Mouse (Mus musculus): ENCODE measurements around the gene Upf3a. TPM values are rescaled to one million over a fixed set of nuclear protein-coding genes. Genes with fewer than 3 reads are reported as not detected.
"Not testable (repeated sequence)": the region's sequence is repeated elsewhere in the genome, so short reads cannot be mapped to it uniquely, and the experiment has no call there.

The Upf3a gene
- polyA plus RNA-seq, 1 experiment = not detected

DNA sequence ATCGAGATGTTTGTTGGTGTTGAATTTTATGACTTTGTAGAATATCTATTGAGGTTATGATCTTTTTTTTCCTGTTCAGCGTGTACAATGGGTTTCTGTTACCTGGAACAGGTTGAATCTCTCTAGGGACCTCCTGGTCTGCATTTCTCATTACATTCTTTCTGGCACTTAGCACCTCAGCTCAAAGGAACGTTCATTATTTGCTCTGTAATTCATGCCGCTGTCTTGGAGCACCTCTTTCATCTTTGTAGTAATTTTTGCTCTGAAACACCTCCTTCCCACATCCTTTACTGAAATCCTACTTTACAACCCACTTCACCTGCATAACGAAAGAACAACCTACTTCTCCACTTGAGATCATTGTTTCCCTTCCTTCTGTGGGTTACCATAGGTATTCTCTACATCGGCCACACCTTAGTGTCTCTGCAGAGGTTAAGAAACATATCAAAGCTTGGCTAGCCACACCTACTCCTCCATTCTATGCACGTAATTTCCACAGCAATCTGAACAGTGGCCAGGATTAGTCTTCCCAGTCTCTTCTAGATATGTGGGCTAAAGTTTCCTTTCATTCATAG, 43.3 kb downstream of the Upf3a start:
- TF ChIP-seq POLR2A (IDR thresholded peaks at IDR 0.05; ENCODE audit: insufficient read depth, low read depth, low read length) (no peak), CTCF (IDR thresholded peaks at IDR 0.05; ENCODE audit: insufficient read depth, low read depth, low read length) (no peak)
- no peak overlapping the region for H3K27ac ChIP-seq (ENCODE audit: insufficient read depth, low read depth, low read length)
- no peak overlapping the region for H3K4me3 ChIP-seq (ENCODE audit: insufficient read depth, low read depth, low read length)
- H3K4me1 ChIP-seq (ENCODE audit: control insufficient read depth, insufficient read depth, low read length) = no peaks in the 10 kb centered on the region
- WGBS = 81% methylated on average over 7 of the region's 7 CpGs

DNA sequence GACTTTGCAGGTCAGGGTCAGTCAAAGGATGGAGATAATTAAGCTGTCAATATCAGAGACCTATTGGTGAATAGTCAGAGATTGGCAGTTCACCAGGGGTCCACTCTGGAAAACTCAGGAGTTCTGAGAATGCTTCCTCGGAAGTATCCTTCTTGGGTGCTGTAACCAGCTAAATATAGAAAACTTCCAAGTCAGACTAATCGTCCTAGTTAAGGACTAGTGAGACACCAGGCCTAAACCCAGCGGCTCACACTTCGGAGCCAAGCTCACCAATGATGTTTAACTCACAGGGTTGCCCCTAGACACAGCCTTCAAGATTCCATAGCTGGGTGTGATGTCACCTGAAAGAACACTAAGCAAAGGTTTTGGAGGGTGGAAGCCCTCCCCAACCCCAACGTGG, 52.9 kb downstream of the Upf3a start, which contains the start of gene AF366264:
Gene AF366264, minus strand, starts transcription at position 101 of the 400 bp plus-strand sequence.
- H3K27ac ChIP-seq (ENCODE audit: insufficient read depth, low read depth, low read length); H3K4me3 ChIP-seq (ENCODE audit: insufficient read depth, low read depth, low read length); H3K4me1 ChIP-seq (ENCODE audit: control insufficient read depth, insufficient read depth, low read length): not testable (repeated sequence)
- WGBS = 85% methylated on average over 5 of the region's 5 CpGs

DNA sequence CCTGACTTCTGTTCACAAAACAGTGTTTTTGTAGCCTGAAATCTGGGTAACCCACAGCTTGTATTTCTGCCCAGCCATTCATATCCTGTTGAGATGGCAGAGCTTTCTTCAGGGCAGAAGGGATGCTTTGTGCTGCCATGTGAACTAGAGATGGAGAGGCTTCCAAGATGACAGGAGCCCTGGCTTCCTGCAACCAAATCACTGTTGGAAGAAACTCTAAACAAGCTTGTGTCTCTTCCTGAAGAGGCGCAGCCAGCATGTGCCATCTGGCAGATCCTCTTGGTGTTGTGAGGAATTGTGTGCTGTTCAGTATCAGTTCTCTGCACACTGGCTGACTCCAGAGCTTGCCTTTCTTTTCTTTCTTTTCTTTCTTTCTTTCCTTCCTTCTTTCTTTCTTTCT, 57.9 kb downstream of the Upf3a start:
- not testable (repeated sequence) for H3K27ac ChIP-seq (ENCODE audit: insufficient read depth, low read depth, low read length); H3K4me1 ChIP-seq (ENCODE audit: control insufficient read depth, insufficient read depth, low read length); H3K4me3 ChIP-seq (ENCODE audit: insufficient read depth, low read depth, low read length)
- WGBS = 77% methylated on average over 1 of the region's 1 CpGs

Other genes with a start within 250 kb of the Upf3a start
- gene 1700029H14Rik, start 223.2 kb upstream of the Upf3a start, polyA plus RNA-seq (2012; ENCODE audit: insufficient read depth, insufficient read length, low replicate concordance, missing spikeins) = not detected in 2 replicates
- gene Rasa3, start 108.0 kb upstream of the Upf3a start, polyA plus RNA-seq (2012; ENCODE audit: insufficient read depth, insufficient read length, low replicate concordance, missing spikeins) = not detected in 2 replicates
- gene Cfap97d2, start 79.7 kb upstream of the Upf3a start, polyA plus RNA-seq (2012; ENCODE audit: insufficient read depth, insufficient read length, low replicate concordance, missing spikeins) = not detected in 2 replicates
- gene Cdc16, start 27.9 kb upstream of the Upf3a start, polyA plus RNA-seq (2012; ENCODE audit: insufficient read depth, insufficient read length, low replicate concordance, missing spikeins) = 201 TPM in 1 of 2 replicates, not detected in the other
- gene AF366264, start 52.8 kb downstream of the Upf3a start, polyA plus RNA-seq (2012; ENCODE audit: insufficient read depth, insufficient read length, low replicate concordance, missing spikeins) = not detected in 2 replicates
- not detected in 2 replicates for gene Champ1, start 84.0 kb downstream of the Upf3a start, polyA plus RNA-seq (2012; ENCODE audit: insufficient read depth, insufficient read length, low replicate concordance, missing spikeins)
- gene Coprs, start 104.7 kb downstream of the Upf3a start, polyA plus RNA-seq (2012; ENCODE audit: insufficient read depth, insufficient read length, low replicate concordance, missing spikeins) = not detected in 2 replicates

Measured in olfactory bulb, adult 2 months (tissue).